Mouse (Mus musculus) bone marrow macrophage, adult 2 months (primary cell): Measurements from ENCODE around the gene Kirrel.

Experiments used
- CTCF ChIP-seq: IDR thresholded peaks from 2 replicates; pipeline ENCODE4 v1.5.1; 2012; ENCODE audit warnings: low read depth, mild to moderate bottlenecking, low read length, moderate library complexity
- POLR2A ChIP-seq: IDR thresholded peaks from 2 replicates; pipeline ENCODE4 v1.6.1; 2012; ENCODE audit warnings: mild to moderate bottlenecking, low read depth, low read length, borderline replicate concordance

- TF ChIP-seq POLR2A (no peak), CTCF (no peak)
These were observed 37.8 kb downstream of the Kirrel start for GRCm38 (mm10) chr3:87136782-87137181.
